Mouse (Mus musculus) central nervous system, embryonic 18 days (tissue): ENCODE results near the gene Tap2. TPM values are rescaled to one million over a fixed set of nuclear protein-coding genes. Genes with fewer than 3 reads are reported as not detected.

Experiments
- polyA plus RNA-seq: library from polyadenylated mRNA; depleted of rRNA; stranded (reverse); fragments of >200 nt; gene quantifications from 2 replicates; pipeline ENCODE4 v1.2.3, GENCODE M21; 2012; rRNA removed

Tap2 gene
- 1.9 and 2.1 TPM in 2 replicates for polyA plus RNA-seq

DNA sequence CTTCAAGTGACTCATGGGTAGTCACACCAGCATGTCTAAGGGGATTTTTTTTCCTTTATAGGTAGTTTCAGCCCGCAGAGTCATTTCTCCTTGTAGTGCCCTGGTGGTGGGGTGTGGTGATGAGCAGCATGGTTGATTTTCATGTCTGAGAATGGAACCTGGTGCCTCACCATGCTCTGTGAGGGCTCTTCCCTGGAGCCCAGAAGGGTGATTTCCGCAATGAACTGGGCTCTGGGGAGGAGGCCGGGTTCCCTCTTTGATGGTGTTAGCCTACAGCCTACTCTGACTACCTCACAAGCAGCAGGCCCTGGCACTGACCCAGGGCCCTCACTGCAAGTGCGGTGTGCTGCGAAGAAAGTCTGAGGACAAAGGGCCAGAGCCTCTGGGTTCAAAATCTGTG, at the start of gene Tap2:
Gene Tap2 (plus strand): TSS at position 84 of the 400 bp plus-strand sequence.

DNA sequence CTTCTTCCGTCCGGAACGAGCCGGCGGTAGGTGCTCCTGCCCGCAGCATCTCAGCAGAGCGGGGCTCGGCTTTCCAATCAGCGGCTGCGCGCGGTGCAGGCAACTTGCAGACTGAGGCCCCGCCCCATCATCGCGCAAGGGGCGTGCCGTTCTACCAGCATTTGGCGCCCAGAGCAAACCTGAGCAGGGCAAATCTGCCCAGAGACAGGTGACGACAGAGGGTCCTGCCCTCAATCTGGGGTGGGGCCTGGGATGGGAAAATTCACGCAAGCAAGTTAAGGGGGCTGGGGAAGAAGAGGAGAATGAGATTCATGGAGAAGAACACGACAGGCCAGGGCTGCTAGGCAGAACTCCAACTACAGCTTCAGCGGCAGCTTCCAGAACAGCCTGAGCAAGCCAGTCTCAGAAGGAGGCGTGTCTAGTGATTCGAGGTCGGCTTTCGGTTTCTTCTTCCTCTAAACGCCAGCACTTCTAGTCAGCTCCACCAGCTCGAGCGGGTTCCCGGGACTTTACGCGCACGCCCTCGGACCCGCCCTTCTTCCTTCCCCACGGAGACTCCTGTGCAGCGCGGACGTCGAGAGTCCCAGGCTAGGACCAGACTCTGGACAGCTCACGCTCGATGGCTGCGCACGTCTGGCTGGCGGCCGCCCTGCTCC, 15.9 kb upstream of the Tap2 start, which contains the start of the genes Tap1 and Psmb9:
Gene Tap1 (plus strand): TSS at position 293 of the 656 bp plus-strand sequence.
Gene Psmb9 (minus strand): TSS at position 504 of the 656 bp plus-strand sequence.

DNA sequence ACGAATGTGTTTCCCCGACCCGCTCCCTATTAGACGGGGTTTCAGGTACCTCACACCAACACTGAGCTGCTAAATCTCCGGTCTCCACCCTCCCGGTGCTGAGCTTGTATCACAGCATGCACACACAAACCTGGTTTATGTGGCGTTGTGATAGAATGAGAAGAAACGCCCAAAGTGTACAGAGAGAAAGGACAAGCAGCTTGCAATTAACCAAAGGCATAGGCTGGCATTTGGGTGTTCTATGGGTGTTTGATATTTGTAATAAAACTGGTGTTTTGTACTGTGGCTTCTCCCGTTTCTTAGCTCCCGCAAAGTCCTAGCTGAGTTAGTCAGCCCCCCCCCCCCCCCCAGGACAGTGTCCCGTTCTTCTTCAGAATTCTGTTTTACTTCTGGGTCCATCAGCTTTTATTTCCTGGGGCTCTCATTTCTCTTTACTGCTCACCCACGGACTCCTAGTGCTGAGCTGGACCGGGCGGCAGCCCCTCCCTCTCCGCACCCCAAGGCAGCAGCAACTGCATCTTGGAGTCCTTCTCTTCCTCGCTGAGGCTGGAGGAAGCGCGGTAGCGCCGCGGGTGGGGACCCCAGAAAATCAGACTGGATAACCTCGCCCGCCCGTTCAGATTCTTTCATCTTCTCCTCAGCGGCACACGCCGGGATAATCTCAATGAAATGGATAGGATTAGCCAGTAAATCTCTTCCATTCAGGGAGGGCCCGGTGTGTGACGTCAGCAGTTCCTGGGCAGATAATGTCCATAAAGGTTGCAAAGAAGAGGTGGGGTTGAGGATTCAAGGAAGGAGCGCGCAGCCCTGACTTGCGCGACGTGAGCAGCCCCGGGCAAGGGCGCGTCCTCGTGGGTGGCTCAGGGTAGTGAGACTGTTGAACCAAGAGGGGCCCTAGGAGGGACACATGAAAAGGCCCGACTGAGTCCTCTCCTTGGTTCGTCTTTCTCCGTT, 6.1 kb upstream of the Tap2 start, which contains the start of gene Psmb8:
Gene Psmb8 (plus strand): TSS at position 781 of the 954 bp plus-strand sequence.

DNA sequence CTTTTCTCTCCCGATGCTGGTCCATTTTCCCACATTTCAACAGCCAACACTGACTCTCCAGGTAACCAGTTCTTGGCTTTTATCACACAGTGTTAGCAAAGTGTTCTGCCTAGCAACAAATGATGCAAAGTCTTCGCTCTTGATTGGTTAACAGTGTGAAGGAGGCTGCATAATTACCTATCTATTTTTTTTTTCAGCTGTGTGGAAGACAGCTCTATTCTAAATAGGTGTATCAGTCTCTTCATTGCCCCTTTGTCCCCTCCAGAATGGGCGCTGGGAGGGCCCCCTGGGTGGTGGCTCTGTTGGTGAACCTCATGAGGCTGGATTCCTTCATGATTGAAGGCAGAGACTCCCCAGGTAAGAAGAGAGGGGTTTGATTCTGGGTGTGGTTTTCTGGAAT, 35.4 kb downstream of the Tap2 start, which contains the start of gene H2-Ob:
Gene H2-Ob (plus strand): TSS at position 198 of the 400 bp plus-strand sequence.

DNA sequence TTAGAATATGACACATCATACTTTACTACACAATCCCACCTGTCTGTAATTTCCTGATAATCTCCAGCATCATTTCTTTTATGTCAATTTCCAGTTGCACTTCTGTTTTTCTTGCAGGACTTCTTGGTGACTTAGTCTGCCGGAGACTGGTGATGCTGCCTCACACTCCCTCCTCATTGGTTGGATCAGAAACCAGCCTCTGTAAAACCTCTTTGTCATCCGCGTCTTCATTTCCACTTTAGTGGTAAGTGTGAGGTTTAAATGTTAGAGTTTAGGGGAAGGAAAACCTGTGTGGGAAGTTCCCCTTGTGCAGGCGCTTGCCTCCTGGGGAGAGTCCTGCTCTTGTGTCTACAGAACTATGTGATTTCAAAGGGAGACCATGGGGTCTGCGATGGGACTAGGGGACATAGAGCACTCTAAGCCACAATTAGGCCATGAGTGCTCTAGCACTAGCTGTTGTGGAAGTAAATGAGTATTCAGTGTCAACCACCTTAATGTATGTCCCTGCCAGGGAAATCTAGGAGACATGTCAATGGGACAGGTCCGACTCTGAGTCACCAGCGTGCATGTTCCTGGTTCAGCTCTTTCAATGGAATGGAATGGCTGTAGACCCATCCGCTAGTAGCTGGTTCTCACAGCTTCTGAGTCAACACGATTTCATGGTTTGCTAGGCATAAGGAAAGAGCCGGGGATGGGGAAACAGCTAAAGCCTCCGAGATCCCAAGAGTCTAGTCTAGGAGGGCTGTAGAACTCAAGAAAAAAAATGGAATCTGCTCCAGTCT, 54.5 kb downstream of the Tap2 start, which contains the start of gene H2-Ab1:
Gene H2-Ab1 (plus strand): TSS at position 96 of the 782 bp plus-strand sequence.

Other genes starting within 250 kb of the Tap2 start
- gene Vps52, start 247.7 kb upstream of the Tap2 start, polyA plus RNA-seq: 58.2 and 62.1 TPM in 2 replicates
- gene Rps18, start 247.5 kb upstream of the Tap2 start, polyA plus RNA-seq: 648 and 656 TPM in 2 replicates
- gene H2-K1, start 203.2 kb upstream of the Tap2 start, polyA plus RNA-seq: 24.0 and 24.8 TPM in 2 replicates
- 48.8 and 51.4 TPM in 2 replicates for gene Ring1, start 178.8 kb upstream of the Tap2 start, polyA plus RNA-seq
- gene H2-Ke6, start 175.5 kb upstream of the Tap2 start, polyA plus RNA-seq: 98.3 and 102 TPM in 2 replicates
- 112 TPM in 2 replicates for gene Slc39a7, start 171.8 kb upstream of the Tap2 start, polyA plus RNA-seq
- gene Rxrb, start 171.7 kb upstream of the Tap2 start, polyA plus RNA-seq: 82.1 and 83.7 TPM in 2 replicates
- 10.7 and 17.0 TPM in 2 replicates for gene Col11a2, start 164.1 kb upstream of the Tap2 start, polyA plus RNA-seq
- 0.06 and 0.19 TPM in 2 replicates for gene H2-Oa, start 111.2 kb upstream of the Tap2 start, polyA plus RNA-seq
- 15.7 and 16.4 TPM in 2 replicates for gene H2-DMa, start 84.0 kb upstream of the Tap2 start, polyA plus RNA-seq
- gene Brd2, start 80.9 kb upstream of the Tap2 start, polyA plus RNA-seq: 144 and 169 TPM in 2 replicates
- 0.63 and 1.0 TPM in 2 replicates for gene H2-DMb2, start 60.2 kb upstream of the Tap2 start, polyA plus RNA-seq
- gene H2-DMb1, start 50.5 kb upstream of the Tap2 start, polyA plus RNA-seq: 1.9 and 2.2 TPM in 2 replicates
- 4.8 and 4.9 TPM in 2 replicates for gene Tap1, start 16.0 kb upstream of the Tap2 start, polyA plus RNA-seq
- gene Psmb9, start 15.8 kb upstream of the Tap2 start, polyA plus RNA-seq: 1.2 and 1.5 TPM in 2 replicates
- 3.5 and 4.0 TPM in 2 replicates for gene Psmb8, start 5.8 kb upstream of the Tap2 start, polyA plus RNA-seq
- gene H2-Ob, start 35.4 kb downstream of the Tap2 start, polyA plus RNA-seq: 0.40 and 0.48 TPM in 2 replicates
- 0.74 and 1.0 TPM in 2 replicates for gene H2-Ab1, start 54.2 kb downstream of the Tap2 start, polyA plus RNA-seq
- 0.34 and 0.47 TPM in 2 replicates for gene H2-Aa, start 84.3 kb downstream of the Tap2 start, polyA plus RNA-seq
- 1.8 and 1.9 TPM in 2 replicates for gene H2-Eb1, start 102.3 kb downstream of the Tap2 start, polyA plus RNA-seq
- 0.04 and 0.17 TPM in 2 replicates for gene H2-Eb2, start 122.1 kb downstream of the Tap2 start, polyA plus RNA-seq
- not detected in 2 replicates for gene Btnl2, start 151.3 kb downstream of the Tap2 start, polyA plus RNA-seq
- gene Btnl1, start 173.6 kb downstream of the Tap2 start, polyA plus RNA-seq: not detected in 2 replicates
- 7.7 and 11.5 TPM in 2 replicates for gene BC051142, start 195.3 kb downstream of the Tap2 start, polyA plus RNA-seq